Mouse (Mus musculus) C2C12 (cell line): ENCODE data around the gene Serpinb3d. TPM values are rescaled to one million over a fixed set of nuclear protein-coding genes. Genes with fewer than 3 reads are reported as not detected.
"Not testable (repeated sequence)": the region's sequence is repeated elsewhere in the genome, so short reads cannot be mapped to it uniquely, and the experiment has no call there.

Experiments used
- H3K27me3 ChIP-seq: one replicate; pipeline ENCODE4 v1.6.1; 2011; ENCODE audit not compliant: control insufficient read depth, insufficient read depth, insufficient read length
- H3K36me3 ChIP-seq: one replicate; pipeline ENCODE4 v1.6.1; 2011; ENCODE audit not compliant: control insufficient read depth, insufficient read depth
- H3K4me3 ChIP-seq: one replicate; pipeline ENCODE4 v1.5.1; 2011; ENCODE audit warnings: mild to moderate bottlenecking, control low read depth; ENCODE audit not compliant: poor library complexity, insufficient read depth, severe bottlenecking
- H3K79me2 ChIP-seq: one replicate; pipeline ENCODE4 v1.6.1; 2011; ENCODE audit not compliant: control insufficient read depth, insufficient read depth
- H3K79me3 ChIP-seq: one replicate; pipeline ENCODE4 v1.6.1; 2011; ENCODE audit warnings: low read depth, control low read depth
- H3ac ChIP-seq: one replicate; pipeline ENCODE3; 2011; ENCODE audit warnings: low read depth; ENCODE audit not compliant: control insufficient read depth, insufficient read length
- CEBPB ChIP-seq: IDR thresholded peaks from one replicate; pipeline ENCODE4 v1.6.1; 2011; ENCODE audit warnings: low read depth, mild to moderate bottlenecking, control low read depth, moderate library complexity
- CTCF ChIP-seq: IDR thresholded peaks from one replicate; pipeline ENCODE4 v1.5.1; 2011; ENCODE audit not compliant: control insufficient read depth, insufficient read depth, insufficient read length
- FOSL1 ChIP-seq: IDR thresholded peaks from one replicate; pipeline ENCODE4 v1.8.0; 2011; ENCODE audit warnings: mild to moderate bottlenecking, low read length; ENCODE audit not compliant: poor library complexity, insufficient read depth, severe bottlenecking
- MAX ChIP-seq: IDR thresholded peaks from one replicate; pipeline ENCODE4 v1.6.1; 2011; ENCODE audit warnings: mild to moderate bottlenecking, control low read depth
- MYOD1 ChIP-seq: IDR thresholded peaks from one replicate; pipeline ENCODE4 v1.6.1; 2011; ENCODE audit warnings: low read depth; ENCODE audit not compliant: control insufficient read depth, insufficient read length
- MYOG ChIP-seq: IDR thresholded peaks from one replicate; pipeline ENCODE4 v1.6.1; 2011; ENCODE audit not compliant: control insufficient read depth, insufficient read length; ENCODE audit errors: extremely low read depth
- USF1 ChIP-seq: IDR thresholded peaks from one replicate; pipeline ENCODE4 v1.6.1; 2011; ENCODE audit warnings: low read depth, mild to moderate bottlenecking, control low read depth, moderate library complexity
- long read RNA-seq, 2 experiments: library from polyadenylated mRNA; unstranded; transcript quantifications; one replicate each; pipeline ENCODE4 v2.0.0; 2019 to 2020
- polyA plus RNA-seq: library from polyadenylated mRNA; unstranded; fragments of >200 nt; fragmentation: generic; extraction: Trizol; gene quantifications from one replicate; pipeline ENCODE4 v1.2.1, GENCODE M21; 2012; ENCODE audit warnings: missing spikeins

Serpinb3d gene
- not detected for polyA plus RNA-seq
- long read RNA-seq, experiment 1: 0 reads
- long read RNA-seq, experiment 2: 0 reads

GRCm38 (mm10) chr1:107083406-107083805 lies at the start of gene Serpinb3d:
Gene Serpinb3d (minus strand): TSS chr1:107083506.
- TF ChIP-seq FOSL1 (no peak), MAX (no peak), USF1 (no peak), MYOG (no peak), MYOD1 (no peak), CTCF (no peak), CEBPB (no peak)
- Histone ChIP-seq H3K27me3 (no peaks in the 10 kb centered on the region), H3K79me3 (no peaks in the 10 kb centered on the region), H3K79me2 (no peaks in the 10 kb centered on the region), H3K4me3 (no peak within 1 kb of the TSS), H3K36me3 (no peaks in the 10 kb centered on the region), H3ac (no peak within 1 kb of the TSS)

DNA sequence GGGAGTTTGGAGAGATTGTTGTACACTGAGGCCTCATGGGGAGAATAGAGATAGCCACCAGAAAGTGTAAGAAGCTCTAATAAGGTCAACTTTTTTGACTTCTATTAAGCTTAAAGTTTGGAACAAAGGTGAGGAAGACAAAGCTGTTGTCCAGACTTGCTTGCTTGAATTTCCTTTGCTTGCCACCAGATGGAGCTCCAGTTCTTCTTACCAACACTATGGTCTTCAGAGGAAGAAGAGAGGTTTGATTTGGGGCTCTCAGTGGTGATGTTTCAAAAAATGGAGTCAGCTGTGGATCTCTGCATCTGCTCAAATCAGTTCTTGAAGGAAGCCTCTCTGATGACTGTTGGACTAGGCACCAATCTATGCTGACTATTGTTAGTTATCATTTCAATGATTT lies 44.1 kb upstream of the Serpinb3d start:
- not testable (repeated sequence) for H3K79me2 ChIP-seq, H3K79me3 ChIP-seq, H3ac ChIP-seq, H3K27me3 ChIP-seq, H3K4me3 ChIP-seq, H3K36me3 ChIP-seq

DNA sequence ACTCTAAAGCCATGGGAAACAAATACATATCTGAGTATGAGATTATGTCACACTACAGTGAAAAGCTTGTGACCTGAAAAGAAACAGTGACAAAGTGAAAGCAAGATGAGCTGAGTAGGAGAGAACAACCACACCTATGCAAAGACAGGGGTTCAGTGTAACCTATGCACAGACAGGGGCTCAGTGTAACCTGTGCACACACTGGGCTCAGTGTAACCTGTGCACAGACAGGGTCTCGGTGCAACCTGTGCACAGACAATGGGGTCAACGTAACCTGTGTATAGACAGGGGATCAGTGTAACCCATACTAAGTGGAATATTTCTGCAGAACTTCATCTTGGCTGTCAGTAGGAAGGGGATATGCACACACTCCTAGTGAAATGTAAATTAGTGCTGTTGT lies 15.1 kb upstream of the Serpinb3d start:
- TF ChIP-seq FOSL1 (no peak), USF1 (no peak), MYOD1 (no peak), MAX (no peak), CEBPB (no peak), MYOG (no peak), CTCF (no peak)
- Histone ChIP-seq H3K79me2 (no peaks in the 10 kb centered on the region), H3K4me3 (no peak overlapping the region), H3ac (no peak overlapping the region), H3K36me3 (no peaks in the 10 kb centered on the region), H3K27me3 (no peaks in the 10 kb centered on the region), H3K79me3 (no peaks in the 10 kb centered on the region)

- no peaks in the 10 kb centered on the region for H3K27me3 ChIP-seq
- H3K4me3 ChIP-seq: no peak within 1 kb of the TSS
- H3K79me3 ChIP-seq: no peaks in the 10 kb centered on the region
- H3ac ChIP-seq: no peak within 1 kb of the TSS
- TF ChIP-seq MAX (no peak), CEBPB (no peak), MYOG (no peak), USF1 (no peak), FOSL1 (no peak), CTCF (no peak), MYOD1 (no peak)
- H3K79me2 ChIP-seq: no peaks in the 10 kb centered on the region
- no peaks in the 10 kb centered on the region for H3K36me3 ChIP-seq
Measured at GRCm38 (mm10) chr1:107052203-107052602, 31.1 kb downstream of the Serpinb3d start, which contains the start of gene Serpinb3a. Gene Serpinb3a (minus strand): TSS chr1:107052303.

GRCm38 (mm10) chr1:107034236-107034635 lies 49.1 kb downstream of the Serpinb3d start:
- H3ac ChIP-seq, H3K79me3 ChIP-seq, H3K27me3 ChIP-seq, H3K79me2 ChIP-seq, H3K4me3 ChIP-seq, H3K36me3 ChIP-seq: not testable (repeated sequence)

Other genes with a start within 250 kb of the Serpinb3d start
- not detected for gene Serpinb5, start 222.3 kb downstream of the Serpinb3d start, polyA plus RNA-seq
- not detected for gene Serpinb12, start 149.1 kb downstream of the Serpinb3d start, polyA plus RNA-seq
- gene Serpinb13, start 102.5 kb downstream of the Serpinb3d start, polyA plus RNA-seq: not detected
- gene Serpinb3a, start 31.2 kb downstream of the Serpinb3d start, polyA plus RNA-seq: not detected
- gene Serpinb3b, start 194.9 kb upstream of the Serpinb3d start, polyA plus RNA-seq: not detected
- gene Serpinb3c, start 194.9 kb upstream of the Serpinb3d start, polyA plus RNA-seq: not detected